Mouse (Mus musculus) limb, embryonic 11.5 days (tissue): ENCODE measurements at regions not wholly inside any gene's neighbourhood (a gene's known extent, or its start where the extent isn't known, plus 50 kb on each side); places are given as distances from the start of the nearest gene placed in this dataset.

ENCODE experiments used
- ATAC-seq: fragments of 200-750 bp; cut with Nextera tagmentation; 2 replicates; pipeline ENCODE4 v1.8.0; 2017; ENCODE audit warnings: low read depth; ENCODE audit not compliant: insufficient number of reproducible peaks, low FRiP score, low TSS enrichment
- DNase-seq: peaks from one replicate; pipeline ENCODE4 v3.0.0-alpha.2; 2015; ENCODE audit warnings: low spot score
- H3K27ac ChIP-seq: fragments of 300-500 bp; sonication (generic); replicated peaks from 2 replicates; pipeline ENCODE4 v1.5.1; 2014; ENCODE audit warnings: low read depth, mild to moderate bottlenecking, low read length
- H3K27me3 ChIP-seq: fragments of 300-500 bp; sonication (generic); 2 replicates; pipeline ENCODE4 v1.6.1; 2014; ENCODE audit warnings: mild to moderate bottlenecking, low read length, mixed read lengths; ENCODE audit not compliant: control insufficient read depth, insufficient read depth
- H3K36me3 ChIP-seq: fragments of 300-500 bp; sonication (generic); 2 replicates; pipeline ENCODE4 v1.6.1; 2014; ENCODE audit warnings: mild to moderate bottlenecking, low read length, moderate library complexity, mixed read lengths; ENCODE audit not compliant: control insufficient read depth, insufficient read depth
- H3K4me1 ChIP-seq: fragments of 300-500 bp; sonication (generic); 2 replicates; pipeline ENCODE4 v1.6.1; 2014; ENCODE audit warnings: low read length, mixed read lengths; ENCODE audit not compliant: control insufficient read depth, insufficient read depth
- H3K4me2 ChIP-seq: fragments of 300-500 bp; sonication (generic); 2 replicates; pipeline ENCODE4 v1.6.1; 2014; ENCODE audit warnings: low read depth, mild to moderate bottlenecking, moderate library complexity; ENCODE audit not compliant: severe bottlenecking
- H3K4me3 ChIP-seq: fragments of 300-500 bp; sonication (generic); 2 replicates; pipeline ENCODE4 v1.5.1; 2014; ENCODE audit warnings: low read depth, low read length
- H3K9ac ChIP-seq: fragments of 300-500 bp; sonication (generic); 2 replicates; pipeline ENCODE4 v1.6.1; 2014; ENCODE audit warnings: mild to moderate bottlenecking, low read length
- H3K9me3 ChIP-seq: fragments of 300-500 bp; sonication (generic); 2 replicates; pipeline ENCODE4 v1.6.1; 2016; ENCODE audit warnings: low read length; ENCODE audit not compliant: control insufficient read depth
- WGBS: fragments of 180-500 bp; shearing (Covaris S2); extraction: QIAGEN DNeasy Blood & Tissue Kit; methylation state at CpG from one replicate; pipeline ENCODE4 v1.1.7; 2014; 5-methylcytosine and 5-hydroxymethylcytosine counted together

GRCm38 (mm10) chr8:15438546-15438945, 392.7 kb upstream of the BB014433 start:
- no peaks in the 10 kb centered on the region for H3K27me3 ChIP-seq
- DNase-seq (peak; percentile 82), ATAC-seq (no peak)
- no peaks in the 10 kb centered on the region for H3K9me3 ChIP-seq
- no peak overlapping the region for H3K9ac ChIP-seq
- no peaks in the 10 kb centered on the region for H3K4me1 ChIP-seq
- no peak overlapping the region for H3K27ac ChIP-seq
- H3K4me2 ChIP-seq = no peak overlapping the region
- WGBS = 54% methylated on average over 5 of the region's 5 CpGs
- H3K4me3 ChIP-seq = no peak overlapping the region
- H3K36me3 ChIP-seq = no peaks in the 10 kb centered on the region

DNA sequence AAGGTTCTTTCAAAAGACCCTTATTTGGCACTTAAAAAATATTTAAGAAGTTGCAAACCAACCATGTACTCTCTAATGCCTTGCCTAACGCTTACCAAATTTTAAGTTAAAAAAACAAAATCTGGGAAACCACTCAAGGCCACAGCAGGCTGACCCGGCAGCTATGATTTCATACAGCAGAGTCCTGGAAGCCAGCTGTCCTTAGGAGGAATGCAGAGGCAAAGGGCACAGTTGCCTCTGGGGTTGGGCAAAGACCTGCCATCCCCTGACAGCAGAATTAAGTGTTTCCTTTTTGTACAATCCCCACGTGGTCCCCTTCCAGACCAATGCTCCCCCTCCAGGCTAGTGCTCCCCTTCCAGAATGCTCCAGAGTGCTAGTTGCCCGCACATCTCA, 348.8 kb upstream of the BB014433 start:
- Histone ChIP-seq H3K4me1 (no peaks in the 10 kb centered on the region), H3K27ac (no peak overlapping the region), H3K4me3 (no peak overlapping the region), H3K4me2 (no peak overlapping the region), H3K36me3 (no peaks in the 10 kb centered on the region), H3K9ac (no peak overlapping the region), H3K27me3 (no peaks in the 10 kb centered on the region), H3K9me3 (no peaks in the 10 kb centered on the region)
- no peak for DNase-seq
- 62% methylated on average over 4 of the region's 4 CpGs for WGBS
- no peak for ATAC-seq

DNA sequence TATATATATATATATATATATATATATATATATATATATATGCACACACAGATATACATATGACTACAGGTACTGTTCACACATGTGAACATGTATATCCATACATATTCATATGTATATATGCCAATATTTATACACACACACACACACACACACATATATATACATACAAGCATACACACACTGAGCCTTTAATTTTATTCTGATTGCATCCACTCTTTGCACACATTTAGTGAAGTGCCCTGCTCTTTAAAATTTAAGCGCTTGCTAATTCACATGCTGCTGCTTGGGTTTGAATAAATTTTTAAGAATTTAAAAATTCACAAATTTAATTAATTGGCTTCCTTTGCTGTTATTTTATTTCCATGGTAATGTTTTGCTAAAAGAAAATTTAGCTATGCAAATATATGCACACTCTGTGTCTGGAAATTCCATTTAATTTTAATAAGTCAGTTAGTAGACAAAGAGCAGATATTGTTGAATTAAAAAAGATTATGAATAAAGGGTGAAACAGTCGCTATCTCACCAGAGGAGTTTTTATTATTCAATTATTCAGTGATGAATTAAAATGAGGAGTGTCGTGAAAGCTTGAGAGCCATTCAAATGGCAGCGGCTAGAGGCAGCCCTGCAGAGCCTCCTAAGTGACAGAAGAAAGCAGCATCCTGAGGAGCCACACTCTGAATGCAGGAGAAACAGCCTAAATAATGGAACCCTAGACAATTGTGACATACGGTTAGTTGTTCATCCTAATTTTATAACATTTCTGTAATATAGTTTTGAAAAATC, 348.3 kb upstream of the BB014433 start:
- WGBS = 84% methylated on average over 5 of the region's 5 CpGs
- Histone ChIP-seq H3K4me2 (no peak overlapping the region), H3K9ac (no peak overlapping the region), H3K9me3 (no peaks in the 10 kb centered on the region), H3K27ac (no peak overlapping the region), H3K27me3 (no peaks in the 10 kb centered on the region), H3K36me3 (no peaks in the 10 kb centered on the region), H3K4me1 (no peaks in the 10 kb centered on the region), H3K4me3 (no peak overlapping the region)
- no peak for DNase-seq
- no peak for ATAC-seq

DNA sequence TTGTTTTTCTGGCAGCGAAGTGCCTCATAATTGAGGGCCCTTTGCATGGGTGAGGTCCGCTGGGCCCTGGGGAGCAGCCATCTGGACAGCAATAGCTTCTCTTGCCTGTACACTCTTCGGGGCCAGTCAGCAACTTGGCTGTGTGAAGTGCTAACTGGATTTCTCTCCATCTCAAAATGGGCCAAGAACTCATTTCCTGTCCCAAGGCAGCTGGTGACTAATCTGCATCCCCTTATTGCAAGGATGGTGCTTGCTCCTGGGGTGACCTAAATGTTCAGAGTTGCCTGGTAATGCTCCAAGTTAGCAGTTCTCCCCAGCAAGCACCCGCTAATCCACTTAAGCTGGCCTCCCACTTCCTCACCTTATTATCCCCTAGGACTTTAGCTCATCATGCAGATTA, 346.2 kb upstream of the BB014433 start:
- Histone ChIP-seq H3K9ac (no peak overlapping the region), H3K4me1 (no peaks in the 10 kb centered on the region), H3K27me3 (no peaks in the 10 kb centered on the region), H3K4me3 (no peak overlapping the region), H3K27ac (no peak overlapping the region), H3K36me3 (no peaks in the 10 kb centered on the region), H3K9me3 (no peaks in the 10 kb centered on the region), H3K4me2 (no peak overlapping the region)
- no peak for DNase-seq
- no peak for ATAC-seq
- WGBS = 55% methylated on average over 4 of the region's 4 CpGs

DNA sequence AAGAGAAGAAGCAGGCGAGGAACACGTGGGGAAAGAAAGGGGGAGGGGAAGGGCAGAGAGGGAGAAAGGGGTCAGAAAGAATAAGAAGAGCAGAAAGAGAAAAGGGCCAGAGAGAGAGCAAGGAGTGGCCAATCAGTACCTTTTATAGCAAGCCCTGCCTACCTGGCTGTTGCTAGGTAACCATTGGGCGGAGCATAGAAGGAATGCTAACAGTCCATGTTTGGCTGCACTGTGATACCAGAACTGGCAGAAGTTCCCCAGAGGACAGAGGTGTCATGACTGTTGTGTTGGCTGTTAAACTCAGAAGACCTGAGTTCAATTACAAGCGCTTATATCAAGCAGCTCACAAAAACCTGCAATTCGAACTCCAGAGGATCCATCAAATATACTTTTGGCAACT, 342.9 kb upstream of the BB014433 start:
- 92% methylated on average over 5 of the region's 5 CpGs for WGBS
- Histone ChIP-seq H3K36me3 (no peaks in the 10 kb centered on the region), H3K9me3 (no peaks in the 10 kb centered on the region), H3K4me2 (no peak overlapping the region), H3K9ac (no peak overlapping the region), H3K27me3 (no peaks in the 10 kb centered on the region), H3K27ac (no peak overlapping the region), H3K4me1 (no peaks in the 10 kb centered on the region), H3K4me3 (no peak overlapping the region)
- DNase-seq (no peak), ATAC-seq (no peak)

GRCm38 (mm10) chr8:15367063-15367462, 321.2 kb upstream of the BB014433 start:
- no peaks in the 10 kb centered on the region for H3K36me3 ChIP-seq
- ATAC-seq = no peak
- no peak overlapping the region for H3K4me2 ChIP-seq
- no peaks in the 10 kb centered on the region for H3K27me3 ChIP-seq
- no peak overlapping the region for H3K4me3 ChIP-seq
- 78% methylated on average over 2 of the region's 2 CpGs for WGBS
- no peak for DNase-seq
- H3K9me3 ChIP-seq = no peaks in the 10 kb centered on the region
- H3K4me1 ChIP-seq = no peaks in the 10 kb centered on the region
- H3K9ac ChIP-seq = no peak overlapping the region
- H3K27ac ChIP-seq = no peak overlapping the region

- Histone ChIP-seq H3K9ac (no peak overlapping the region), H3K36me3 (no peaks in the 10 kb centered on the region), H3K4me1 (no peaks in the 10 kb centered on the region), H3K27ac (no peak overlapping the region), H3K4me3 (no peak overlapping the region), H3K27me3 (no peaks in the 10 kb centered on the region), H3K4me2 (no peak overlapping the region), H3K9me3 (no peaks in the 10 kb centered on the region)
- no peak for ATAC-seq
- DNase-seq = no peak
- WGBS = 81% methylated on average over 1 of the region's 1 CpGs
Measured at GRCm38 (mm10) chr8:15364546-15364945, 318.7 kb upstream of the BB014433 start.

- Histone ChIP-seq H3K36me3 (no peaks in the 10 kb centered on the region), H3K4me3 (no peak overlapping the region), H3K27ac (no peak overlapping the region), H3K9ac (no peak overlapping the region), H3K27me3 (no peaks in the 10 kb centered on the region), H3K9me3 (no peaks in the 10 kb centered on the region), H3K4me1 (no peaks in the 10 kb centered on the region), H3K4me2 (no peak overlapping the region)
- ATAC-seq (no peak), DNase-seq (no peak)
- 87% methylated on average over 5 of the region's 5 CpGs for WGBS
Measured at GRCm38 (mm10) chr8:15344151-15344550, 298.3 kb upstream of the BB014433 start.

DNA sequence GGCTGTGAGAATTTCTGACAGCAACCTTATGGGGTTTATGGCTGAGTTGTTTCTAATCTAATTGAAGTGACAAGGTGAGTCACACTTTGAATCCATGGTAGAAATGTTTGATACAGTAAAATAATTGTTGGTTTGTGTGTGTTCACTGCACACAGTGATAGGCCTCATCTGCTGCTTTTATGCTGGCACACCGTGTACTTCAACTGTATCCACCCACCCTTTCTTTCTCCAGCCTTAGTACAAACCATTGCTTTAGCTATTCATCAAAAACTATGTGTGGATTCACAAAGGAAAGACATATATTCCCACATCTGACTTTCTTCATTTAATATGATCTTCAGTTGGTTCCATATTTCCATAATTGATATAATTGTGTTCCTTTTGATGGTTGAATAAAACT, 297.7 kb upstream of the BB014433 start:
- no peak overlapping the region for H3K4me2 ChIP-seq
- no peaks in the 10 kb centered on the region for H3K9me3 ChIP-seq
- ATAC-seq = no peak
- DNase-seq = no peak
- H3K4me3 ChIP-seq = no peak overlapping the region
- H3K27me3 ChIP-seq = no peaks in the 10 kb centered on the region
- no peaks in the 10 kb centered on the region for H3K36me3 ChIP-seq
- H3K4me1 ChIP-seq = no peaks in the 10 kb centered on the region
- WGBS = 91% methylated on average over 1 of the region's 1 CpGs
- no peak overlapping the region for H3K9ac ChIP-seq
- no peak overlapping the region for H3K27ac ChIP-seq
